Mouse (Mus musculus) brain, embryonic 14.5 days (tissue): ENCODE results near the gene Caml.

Experiments used
- CTCF ChIP-seq: fragments of 200-500 bp; IDR thresholded peaks from 2 replicates; pipeline ENCODE4 v1.5.1; 2012; ENCODE audit warnings: inconsistent platforms, mild to moderate bottlenecking, moderate library complexity, borderline replicate concordance; ENCODE audit not compliant: insufficient read depth, insufficient read length; ENCODE audit errors: extremely low read depth
- POLR2A ChIP-seq: fragments of 200-500 bp; IDR thresholded peaks from 2 replicates; pipeline ENCODE4 v1.6.1; 2012; ENCODE audit warnings: mild to moderate bottlenecking, inconsistent platforms, borderline replicate concordance; ENCODE audit not compliant: poor library complexity, insufficient read depth, insufficient read length, severe bottlenecking; ENCODE audit errors: extremely low read depth

DNA sequence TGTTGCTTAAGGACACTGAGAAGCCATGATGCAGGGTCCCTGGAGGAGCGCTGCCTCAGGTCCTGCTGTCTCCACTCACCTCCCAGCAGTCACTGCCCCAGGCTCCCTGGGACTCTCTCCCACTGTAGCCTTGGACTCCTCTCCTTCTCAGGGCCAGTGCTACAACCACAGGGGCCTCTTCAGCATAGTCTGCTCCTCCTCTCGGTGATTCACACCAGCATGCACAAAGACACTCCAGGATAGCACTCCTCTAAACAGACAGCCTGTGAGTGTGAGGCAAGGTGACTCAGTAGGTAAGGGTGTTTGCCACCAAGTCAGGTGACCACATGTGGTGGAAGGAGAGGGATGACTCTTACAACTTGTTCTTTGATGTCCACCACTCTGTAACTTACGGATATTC lies 18.2 kb upstream of the Caml start:
- TF ChIP-seq CTCF (no peak), POLR2A (no peak)
